Mouse (Mus musculus) left cerebral cortex, adult 2 months (tissue): ENCODE measurements around the gene Agmo. TPM values are rescaled to one million over a fixed set of nuclear protein-coding genes. Genes with fewer than 3 reads are reported as not detected.
A peak's percentile ranks its signal among the peaks of the same experiment; 100 is the strongest.

Experiments used
- DNase-seq, 2 experiments: peaks; one replicate each; pipeline ENCODE4 v3.0.0; 2021 to 2022; ENCODE audit warnings: low spot score in 2 of 2, mixed read lengths in 1 of 2; ENCODE audit errors: extremely low spot score in 1 of 2
- H3K27ac ChIP-seq: fragments of 200-600 bp; 2 replicates; pipeline ENCODE4 v1.8.1; 2022
- H3K4me3 ChIP-seq: fragments of 200-600 bp; 2 replicates; pipeline ENCODE4 v1.8.1; 2022
- CTCF ChIP-seq: fragments of 200-600 bp; IDR thresholded peaks from 2 replicates; pipeline ENCODE4 v1.8.1; 2022; ENCODE audit warnings: antibody characterized with exemption, mild to moderate bottlenecking, moderate library complexity
- intact Hi-C: fragments of 180-260 bp; cut with DNase I; formaldehyde crosslinking; loops from one replicate; pipeline ENCODE4 v1.15.1; 2025
- total RNA-seq, 2 experiments: library from RNA; stranded (reverse); gene quantifications; 2 replicates each; pipeline ENCODE4 v1.2.3; 2021

The Agmo gene
- total RNA-seq, 2 experiments from 2014 or later = 4.2 to 4.5 TPM

GRCm38 (mm10) chr12:37445255-37445654 is 203.8 kb downstream of the Agmo start:
- no peak for TF ChIP-seq CTCF
- H3K27ac ChIP-seq = no peak overlapping the region
- no peak overlapping the region for H3K4me3 ChIP-seq
- intact Hi-C loops = no loop called here
- no peak for DNase-seq

DNA sequence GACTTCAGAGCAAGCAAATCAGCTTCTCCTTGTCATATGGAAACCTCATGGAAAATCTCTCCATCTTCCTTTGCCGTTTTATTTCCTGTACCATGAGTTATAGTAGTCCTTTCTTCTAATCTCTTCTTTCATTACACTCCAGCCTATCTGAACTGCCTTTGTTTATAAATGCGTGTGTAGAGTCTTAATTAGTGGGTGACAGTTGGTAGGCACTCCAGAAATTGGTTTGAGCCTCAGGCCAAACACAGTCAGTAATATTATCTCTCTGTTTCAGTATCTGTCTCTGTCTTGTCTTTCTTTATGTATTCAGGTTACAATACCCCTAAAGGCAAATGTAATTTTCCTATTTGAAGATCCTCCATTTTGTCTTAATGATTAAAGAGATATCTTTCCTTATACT is 208.2 kb downstream of the Agmo start:
- DNase-seq = no peak
- intact Hi-C loops = no loop called here
- no peak overlapping the region for H3K4me3 ChIP-seq

DNA sequence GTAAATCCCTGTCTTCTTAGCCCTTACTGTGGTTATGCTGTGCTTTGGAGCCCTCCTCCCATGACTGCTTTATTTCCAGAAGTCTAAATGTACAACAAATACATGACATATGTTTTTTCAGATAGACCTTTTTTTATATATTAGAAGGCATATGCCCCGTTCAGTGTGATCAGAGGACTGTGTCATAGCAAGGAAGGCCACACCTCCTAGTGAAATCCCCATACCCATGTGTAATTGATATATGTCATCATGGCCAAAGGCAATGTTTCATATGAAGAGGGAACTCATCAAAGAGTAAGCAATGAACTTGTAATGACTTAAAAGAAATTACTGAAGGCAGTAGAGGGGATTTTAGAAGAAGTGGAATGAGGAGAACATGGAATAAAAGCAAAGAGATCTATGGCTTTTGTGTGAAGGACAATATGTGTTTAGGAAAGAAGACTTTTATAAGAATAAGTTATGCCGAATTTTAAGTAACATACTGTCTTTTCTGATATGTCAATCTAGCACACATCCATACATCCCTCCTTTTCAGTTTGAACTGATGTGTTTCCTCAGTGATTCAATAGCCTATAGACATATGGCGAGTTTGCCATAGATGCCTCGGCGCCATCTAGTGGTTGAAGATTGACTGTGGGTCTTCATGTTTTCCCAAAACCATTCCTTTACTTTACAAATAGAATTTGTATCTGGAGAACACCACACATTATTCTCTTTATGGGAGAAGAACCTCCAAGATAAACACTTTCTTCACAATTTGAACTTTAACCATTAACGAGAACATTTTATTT is 209.1 kb downstream of the Agmo start:
- peak; percentile 60 to 64 for DNase-seq
- no peak overlapping the region for H3K4me3 ChIP-seq
- peak; percentile 83 for TF ChIP-seq CTCF
- intact Hi-C loops = loop anchor here (2.0 to 10.0 kb wide), 3 partner anchors 373 to 1236 kb away; no protein-coding TSS in a partner anchor
- no peak overlapping the region for H3K27ac ChIP-seq

More for the DNA sequence above, 208.2 kb downstream of the Agmo start:
- no peak for TF ChIP-seq CTCF
- no peak overlapping the region for H3K27ac ChIP-seq

- Histone ChIP-seq H3K27ac (no peak overlapping the region), H3K4me3 (no peak overlapping the region)
- DNase-seq = no peak
- intact Hi-C loops = no loop called here
- TF ChIP-seq CTCF = no peak
Measured at GRCm38 (mm10) chr12:37471631-37472030, 230.2 kb downstream of the Agmo start.

GRCm38 (mm10) chr12:37476849-37477248 is 235.4 kb downstream of the Agmo start:
- Histone ChIP-seq H3K4me3 (no peak overlapping the region), H3K27ac (no peak overlapping the region)
- TF ChIP-seq CTCF = no peak
- DNase-seq = no peak
- intact Hi-C loops = no loop called here

GRCm38 (mm10) chr12:37487991-37488390 is 246.6 kb downstream of the Agmo start:
- DNase-seq = no peak
- intact Hi-C loops = no loop called here
- Histone ChIP-seq H3K4me3 (no peak overlapping the region), H3K27ac (no peak overlapping the region)
- no peak for TF ChIP-seq CTCF

- no peak for TF ChIP-seq CTCF
- Histone ChIP-seq H3K4me3 (no peak overlapping the region), H3K27ac (no peak overlapping the region)
- intact Hi-C loops = no loop called here
- DNase-seq = no peak
Measured at GRCm38 (mm10) chr12:37498871-37499270, 257.4 kb downstream of the Agmo start.

GRCm38 (mm10) chr12:37507406-37507805 is 266.0 kb downstream of the Agmo start:
- TF ChIP-seq CTCF = no peak
- no peak overlapping the region for H3K27ac ChIP-seq
- H3K4me3 ChIP-seq = no peak overlapping the region
- intact Hi-C loops = no loop called here
- no peak for DNase-seq

GRCm38 (mm10) chr12:37507826-37508225 is 266.4 kb downstream of the Agmo start:
- H3K4me3 ChIP-seq = no peak overlapping the region
- intact Hi-C loops = no loop called here
- no peak for DNase-seq
- no peak overlapping the region for H3K27ac ChIP-seq
- TF ChIP-seq CTCF = no peak

GRCm38 (mm10) chr12:37521772-37522171 is 280.3 kb downstream of the Agmo start:
- peak in 1 of 2 experiments; percentile 11 for DNase-seq
- no peak for TF ChIP-seq CTCF
- intact Hi-C loops = no loop called here
- H3K4me3 ChIP-seq = no peak overlapping the region
- no peak overlapping the region for H3K27ac ChIP-seq

DNA sequence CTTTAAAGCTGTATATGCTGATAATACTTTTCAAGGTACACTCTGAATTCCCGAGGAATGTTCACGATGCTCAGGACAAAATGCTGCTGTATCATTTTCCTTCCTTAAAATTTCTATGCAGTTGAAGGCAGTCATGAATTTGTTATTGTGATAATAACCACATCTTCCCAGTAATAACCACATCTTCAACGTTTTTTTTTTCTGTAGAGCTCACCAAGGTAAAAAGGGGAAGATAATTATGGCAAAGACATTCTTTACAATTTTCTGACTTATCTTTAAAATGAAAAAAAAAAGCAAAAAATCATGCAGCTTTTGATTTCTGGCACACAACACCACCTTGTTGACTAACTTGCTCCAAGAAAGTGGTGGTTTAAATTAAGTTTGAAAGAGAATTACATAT is 283.2 kb downstream of the Agmo start:
- DNase-seq = no peak
- TF ChIP-seq CTCF = no peak
- intact Hi-C loops = no loop called here
- no peak overlapping the region for H3K27ac ChIP-seq
- no peak overlapping the region for H3K4me3 ChIP-seq

DNA sequence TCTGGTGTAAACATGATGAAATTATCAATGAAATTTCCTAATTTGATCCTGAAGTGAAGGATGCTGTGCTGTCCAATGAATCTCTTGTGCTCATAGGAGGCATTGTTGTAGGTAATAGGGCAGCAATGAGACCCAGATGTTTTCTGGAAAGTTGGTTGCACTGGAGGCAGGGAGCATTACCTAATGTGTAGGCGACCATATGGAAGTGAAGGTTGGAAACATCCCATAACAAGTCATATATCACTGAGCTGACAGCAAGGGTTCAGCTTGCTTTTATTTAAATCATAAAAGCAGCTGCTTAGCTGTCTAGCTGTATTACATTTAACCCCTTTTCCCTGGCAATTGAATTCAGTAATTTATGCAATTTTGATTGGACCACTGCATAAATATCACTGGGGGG is 299.6 kb downstream of the Agmo start:
- no peak for TF ChIP-seq CTCF
- DNase-seq = no peak
- intact Hi-C loops = no loop called here

DNA sequence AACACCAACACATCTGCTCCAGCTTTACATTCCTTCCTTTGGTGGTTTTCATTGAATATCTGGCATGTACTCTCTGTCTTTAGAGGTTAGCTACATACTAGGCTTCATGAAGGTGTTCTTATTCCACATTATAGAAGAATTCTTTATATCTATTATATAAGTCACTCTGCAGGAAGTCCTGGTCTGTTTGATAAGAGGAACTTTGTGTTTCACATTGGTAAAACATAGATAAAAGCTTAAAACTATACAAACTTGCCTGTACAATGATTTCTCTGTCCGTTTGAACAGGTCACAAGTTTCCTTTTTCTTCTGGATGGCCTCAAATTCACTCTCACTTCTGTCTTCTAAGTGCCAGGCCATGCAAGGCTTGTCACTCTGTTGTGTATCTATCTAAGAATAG is 316.8 kb downstream of the Agmo start:
- DNase-seq = no peak
- TF ChIP-seq CTCF = no peak
- Histone ChIP-seq H3K4me3 (no peak overlapping the region), H3K27ac (no peak overlapping the region)
- intact Hi-C loops = no loop called here

More for the DNA sequence above, 299.6 kb downstream of the Agmo start:
- Histone ChIP-seq H3K27ac (no peak overlapping the region), H3K4me3 (no peak overlapping the region)
